Mouse (Mus musculus) spleen, adult 2 months (tissue): ENCODE data around the gene Tmtc1.

Experiments used
- CTCF ChIP-seq: fragments of 200-500 bp; IDR thresholded peaks from 2 replicates; pipeline ENCODE4 v1.5.1; 2011; ENCODE audit warnings: mild to moderate bottlenecking, inconsistent platforms; ENCODE audit not compliant: insufficient read depth, insufficient read length, insufficient replicate concordance; ENCODE audit errors: extremely low read depth
- POLR2A ChIP-seq: fragments of 200-500 bp; IDR thresholded peaks from 2 replicates; pipeline ENCODE4 v1.6.1; 2011; ENCODE audit warnings: low read depth, low read length, inconsistent platforms

- TF ChIP-seq CTCF (no peak), POLR2A (no peak)
These were observed 81.7 kb downstream of the Tmtc1 start for GRCm38 (mm10) chr6:148362475-148362874.
